29 mouse cellular contexts compared by ENCODE assay signal in genomic region chr11:86607808-86608350, GRCm38 (mm10).
A peak's percentile ranks its signal among the peaks of the same experiment; 100 is the strongest.
DNase-seq lines count a peak whose midpoint lies in the region; ATAC-seq and TF ChIP-seq lines count a peak whose summit lies in the region.
"Had no signal": no experiment of that assay in that cellular context is flagged by ENCODE, and none has a peak within 500 bp of the region (broad histone marks: within the 10 kb centered on the region; RNA-seq: fewer than 3 reads in every experiment).

No protein-coding gene starts in this region.

- H3K4me1 ChIP-seq in embryonic fibroblast, embryonic 13.5 days (ENCODE audit: control insufficient read depth, insufficient read depth, low read length) = peaks cover 23% of the 10 kb centered on the region
- peaks cover 16% of the 10 kb centered on the region; the same call in 1 of the 2 replicates for H3K4me1 ChIP-seq in small intestine, adult 2 months (ENCODE audit: control insufficient read depth, insufficient read depth, insufficient read length, low read length)
- peaks cover 3% of the 10 kb centered on the region; the same call in 1 of the 2 replicates for H3K4me1 ChIP-seq in stomach, postnatal 0 days (replicated peaks; ENCODE audit: control insufficient read depth, insufficient read depth)
- H3K4me1 ChIP-seq: forebrain, embryonic 12.5 days; heart, embryonic 12.5 days; heart, embryonic 15.5 days; hindbrain, embryonic 10.5 days; hindbrain, embryonic 13.5 days had no signal

- WGBS in small intestine, adult 2 months = 63% methylated on average over 2 of the region's 2 CpGs
- WGBS in stomach, postnatal 0 days = 62% methylated on average over 2 of the region's 2 CpGs

- no peak for TF ChIP-seq EP300 in stomach, postnatal 0 days (optimal IDR thresholded peaks at IDR 0.05)

- H3K4me3 ChIP-seq in embryonic fibroblast, embryonic 13.5 days (ENCODE audit: insufficient read depth, low read length) = no peak overlapping the region
- no peak overlapping the region for H3K4me3 ChIP-seq in small intestine, adult 2 months (ENCODE audit: low read depth, low read length)
- no peak overlapping the region for H3K4me3 ChIP-seq in stomach, postnatal 0 days (ENCODE audit: low read depth, low read length)
- H3K4me3 ChIP-seq: forebrain, embryonic 12.5 days; gastrocnemius, adult 2 months; heart, embryonic 12.5 days; heart, embryonic 15.5 days; hindbrain, embryonic 10.5 days; hindbrain, embryonic 13.5 days had no signal

- H3K36me3 ChIP-seq in small intestine, adult 2 months (ENCODE audit: control insufficient read depth, insufficient read depth, low read length) = peaks cover 12% of the 10 kb centered on the region
- H3K36me3 ChIP-seq in stomach, postnatal 0 days (ENCODE audit: control insufficient read depth, insufficient read depth, low read length) = no peaks in the 10 kb centered on the region

- H3K27me3 ChIP-seq in small intestine, adult 2 months (ENCODE audit: control insufficient read depth, insufficient read depth, low read length) = no peaks in the 10 kb centered on the region
- H3K27me3 ChIP-seq in stomach, postnatal 0 days (ENCODE audit: control insufficient read depth, insufficient read depth, low read length) = no peaks in the 10 kb centered on the region
- H3K27me3 ChIP-seq: CH12.LX; forebrain, embryonic 12.5 days; heart, embryonic 12.5 days; heart, embryonic 15.5 days; hindbrain, embryonic 13.5 days had no signal

- H3K27ac ChIP-seq in embryonic fibroblast, embryonic 13.5 days (ENCODE audit: insufficient read depth, low read length) = peak overlapping the region; percentile 100
- peak overlapping the region; percentile 89 for H3K27ac ChIP-seq in small intestine, adult 2 months (ENCODE audit: insufficient read depth, low read depth, low read length)
- H3K27ac ChIP-seq in stomach, postnatal 0 days (replicated peaks) = no peak overlapping the region
- H3K27ac ChIP-seq: forebrain, embryonic 12.5 days; gastrocnemius, adult 2 months; heart, embryonic 15.5 days; hindbrain, embryonic 10.5 days; hindbrain, embryonic 13.5 days had no signal

- H3K9ac ChIP-seq in stomach, postnatal 0 days (ENCODE audit: low read length) = no peak overlapping the region
- H3K9ac ChIP-seq: forebrain, embryonic 12.5 days; heart, embryonic 12.5 days; heart, embryonic 15.5 days; hindbrain, embryonic 13.5 days had no signal

- TF ChIP-seq CTCF in embryonic fibroblast, embryonic 13.5 days (IDR thresholded peaks at IDR 0.05; ENCODE audit: borderline replicate concordance, insufficient read depth, low read length) = no peak
- TF ChIP-seq CTCF in small intestine, adult 2 months (IDR thresholded peaks at IDR 0.05; ENCODE audit: extremely low read depth, insufficient read length, insufficient replicate concordance, low read depth, low read length) = no peak
- TF ChIP-seq CTCF in stomach, postnatal 0 days (IDR thresholded peaks at IDR 0.05; ENCODE audit: low read depth) = no peak

- peak; percentile 77 for DNase-seq in 3T3-L1 (ENCODE audit: low read depth, low spot score)
- peak; percentile 28 for DNase-seq in NIH3T3 (ENCODE audit: low read depth)
- DNase-seq in stomach, postnatal 0 days (ENCODE audit: low spot score) = no peak
- DNase-seq in left cerebral cortex, postnatal 10 days (ENCODE audit: extremely low spot score in 1 of 2, low spot score in 2 of 2) = no peak
- DNase-seq: adrenal gland, adult 2 months; adrenal gland, postnatal 14 days; B cell, adult 2 months; cerebellum, adult 11 months; cerebellum, adult 2 months; cerebellum, adult 9-11 months; cerebellum, postnatal 36 days; gastrocnemius, adult 2 months; gastrocnemius, postnatal 14 days; heart, adult 18-20 months; heart, postnatal 10 days; heart, postnatal 36 days; kidney, adult 11 months; kidney, adult 8-10 months had no signal

- no peak for ATAC-seq in stomach, postnatal 0 days (ENCODE audit: low FRiP score, low TSS enrichment)
- ATAC-seq in erythroid progenitor cell, adult 5-6 weeks (replicated peaks; ENCODE audit: low FRiP score, poor library complexity, severe bottlenecking) = no peak
- ATAC-seq: forebrain, embryonic 16.5 days; hindbrain, embryonic 16.5 days had no signal

- no peaks in the 10 kb centered on the region for H3K9me3 ChIP-seq in stomach, postnatal 0 days (ENCODE audit: control insufficient read depth, low read length)
- H3K9me3 ChIP-seq: forebrain, embryonic 12.5 days; heart, embryonic 12.5 days; heart, embryonic 15.5 days; hindbrain, embryonic 10.5 days; hindbrain, embryonic 13.5 days had no signal

- H3K4me2 ChIP-seq in stomach, postnatal 0 days (replicated peaks; ENCODE audit: low read depth) = no peak overlapping the region
- H3K4me2 ChIP-seq: forebrain, embryonic 12.5 days; heart, embryonic 12.5 days; heart, embryonic 15.5 days; hindbrain, embryonic 13.5 days had no signal

- intact Hi-C loops in left cerebral cortex, postnatal 10 days (cut with DNase I) = no loop called here

- TF ChIP-seq POLR2A in embryonic fibroblast, embryonic 13.5 days (IDR thresholded peaks at IDR 0.05; ENCODE audit: low read depth, low read length) = no peak
- TF ChIP-seq POLR2A in small intestine, adult 2 months (IDR thresholded peaks at IDR 0.05; ENCODE audit: low read depth, low read length) = no peak

Comparison
In these comparisons a context has a peak if more than half of its experiments do, and no peak if none do; other contexts are left out.
1. DNase-seq: peak in 3T3-L1 (single experiment) and NIH3T3 (single experiment); none in stomach, postnatal 0 days (single experiment) and left cerebral cortex, postnatal 10 days (0 of 2).